8 mouse cellular contexts compared by ENCODE assay signal in genomic region chr16:10843486-10844318, GRCm38 (mm10). TPM values are rescaled to one million over a fixed set of nuclear protein-coding genes. Genes with fewer than 3 reads are reported as not detected.
DNase-seq lines count a peak whose midpoint lies in the region; ATAC-seq and TF ChIP-seq lines count a peak whose summit lies in the region.

No protein-coding gene starts in this region.

- intact Hi-C loops in left cerebral cortex, postnatal 4 days (cut with DNase I) = no loop called here
- intact Hi-C loops in left cerebral cortex, adult 2 months (cut with DNase I) = loop anchor here (10.0 kb wide), 1 partner anchor 179 kb away; no protein-coding TSS in a partner anchor

- peak; percentile 57 for DNase-seq in left cerebral cortex, postnatal 4 days
- DNase-seq in left cerebral cortex, adult 11 months (ENCODE audit: low spot score) = no peak
- no peak for DNase-seq in forebrain, embryonic 10.5 days (ENCODE audit: extremely low spot score, low spot score)
- DNase-seq in hindbrain, embryonic 14.5 days (ENCODE audit: low spot score) = no peak
- DNase-seq in thymus, postnatal 14 days = peak; percentile 86
- DNase-seq in left cerebral cortex, adult 2 months (ENCODE audit: extremely low spot score in 1 of 2, low spot score in 2 of 2) = no peak

- peaks cover 36% of the 10 kb centered on the region for H3K36me3 ChIP-seq in forebrain, embryonic 10.5 days (replicated peaks)
- H3K36me3 ChIP-seq in hindbrain, embryonic 14.5 days (replicated peaks; ENCODE audit: control insufficient read depth, insufficient read depth) = no peaks in the 10 kb centered on the region
- peaks cover 16% of the 10 kb centered on the region; the same call in 1 of the 2 replicates for H3K36me3 ChIP-seq in liver, embryonic 12.5 days

- TF ChIP-seq CTCF in left cerebral cortex, adult 2 months (IDR thresholded peaks at IDR 0.05) = no peak

- H3K4me3 ChIP-seq in forebrain, embryonic 10.5 days = peak overlapping the region; percentile 29; the same call in 1 of the 2 replicates
- no peak overlapping the region for H3K4me3 ChIP-seq in hindbrain, embryonic 14.5 days (replicated peaks; ENCODE audit: low read length)
- peak overlapping the region; percentile 5; the same call in 1 of the 2 replicates for H3K4me3 ChIP-seq in liver, embryonic 12.5 days
- H3K4me3 ChIP-seq in left cerebral cortex, adult 2 months = no peak overlapping the region

- H3K4me1 ChIP-seq in forebrain, embryonic 10.5 days = peaks cover 18% of the 10 kb centered on the region
- H3K4me1 ChIP-seq in hindbrain, embryonic 14.5 days (replicated peaks; ENCODE audit: control insufficient read depth, insufficient read depth, low read length) = no peaks in the 10 kb centered on the region
- peaks cover 22% of the 10 kb centered on the region for H3K4me1 ChIP-seq in liver, embryonic 12.5 days

- no peak for ATAC-seq in hindbrain, embryonic 14.5 days (ENCODE audit: low FRiP score)
- ATAC-seq in liver, embryonic 12.5 days = no peak
- ATAC-seq in monocyte, adult 5-6 weeks (replicated peaks; ENCODE audit: insufficient number of reproducible peaks, low FRiP score, low TSS enrichment, poor library complexity, severe bottlenecking) = peak; percentile 71

- no peaks in the 10 kb centered on the region for H3K9me3 ChIP-seq in forebrain, embryonic 10.5 days
- H3K9me3 ChIP-seq in hindbrain, embryonic 14.5 days (ENCODE audit: control insufficient read depth, low read length) = no peaks in the 10 kb centered on the region
- H3K9me3 ChIP-seq in liver, embryonic 12.5 days (replicated peaks) = no peaks in the 10 kb centered on the region

- H3K4me2 ChIP-seq in hindbrain, embryonic 14.5 days (replicated peaks) = peak overlapping the region; percentile 33; the same call in 1 of the 2 replicates
- H3K4me2 ChIP-seq in liver, embryonic 12.5 days = peak overlapping the region; percentile 49

- peak overlapping the region; percentile 44; the same call in 1 of the 2 replicates for H3K27ac ChIP-seq in forebrain, embryonic 10.5 days
- no peak overlapping the region for H3K27ac ChIP-seq in hindbrain, embryonic 14.5 days
- no peak overlapping the region for H3K27ac ChIP-seq in liver, embryonic 12.5 days
- H3K27ac ChIP-seq in left cerebral cortex, adult 2 months = no peak overlapping the region

- 43% methylated on average over 18 of the region's 18 CpGs for WGBS in forebrain, embryonic 10.5 days
- 25% methylated on average over 18 of the region's 18 CpGs for WGBS in hindbrain, embryonic 14.5 days
- 6% methylated on average over 18 of the region's 18 CpGs for WGBS in liver, embryonic 12.5 days (ENCODE audit: insufficient replicate concordance)

- H3K9ac ChIP-seq in hindbrain, embryonic 14.5 days = peak overlapping the region; percentile 17; the same call in 1 of the 2 replicates
- no peak overlapping the region for H3K9ac ChIP-seq in liver, embryonic 12.5 days

- no peaks in the 10 kb centered on the region for H3K27me3 ChIP-seq in forebrain, embryonic 10.5 days (ENCODE audit: poor library complexity, severe bottlenecking)
- no peaks in the 10 kb centered on the region for H3K27me3 ChIP-seq in hindbrain, embryonic 14.5 days (ENCODE audit: control insufficient read depth, insufficient read depth, low read length)
- peaks cover 16% of the 10 kb centered on the region for H3K27me3 ChIP-seq in liver, embryonic 12.5 days (replicated peaks)

RNA-seq across cellular contexts. Expression of gene Rmi2, which starts 8.8 kb away (rescaled TPM):
- under 1 TPM; 0.62 to 0.70 TPM for total RNA-seq in left cerebral cortex, postnatal 4 days (2021)
- 5.0 and 5.2 TPM in 2 replicates for polyA plus RNA-seq in forebrain, embryonic 10.5 days (2016; fragmentation: Nextera tagmentation; extraction: Ambion mirVana)
- 0.47 and 0.57 TPM in 2 replicates for polyA plus RNA-seq in hindbrain, embryonic 14.5 days (2014; fragmentation: Nextera tagmentation; extraction: Ambion mirVana)
- polyA plus RNA-seq in liver, embryonic 12.5 days (2016; fragmentation: Nextera tagmentation; extraction: Ambion mirVana) = 3.4 and 3.8 TPM in 2 replicates
- total RNA-seq in monocyte, adult 5-6 weeks (2017) = 0.58 TPM in 1 of 3 replicates, not detected in the others
- under 1 TPM; 0.14 to 0.42 TPM for total RNA-seq in left cerebral cortex, adult 2 months (2021)

RNA-seq across cellular contexts. Expression of gene Gm11172, which starts 31.0 kb away (rescaled TPM):
- total RNA-seq in left cerebral cortex, postnatal 4 days (2021) = not detected
- not detected in 2 replicates for polyA plus RNA-seq in forebrain, embryonic 10.5 days (2016; fragmentation: Nextera tagmentation; extraction: Ambion mirVana)
- not detected in 2 replicates for polyA plus RNA-seq in hindbrain, embryonic 14.5 days (2014; fragmentation: Nextera tagmentation; extraction: Ambion mirVana)
- not detected in 2 replicates for polyA plus RNA-seq in liver, embryonic 12.5 days (2016; fragmentation: Nextera tagmentation; extraction: Ambion mirVana)
- total RNA-seq in monocyte, adult 5-6 weeks (2017) = not detected in 3 replicates
- not detected for total RNA-seq in left cerebral cortex, adult 2 months (2021)

RNA-seq across cellular contexts. Expression of gene Prm1, which starts 38.1 kb away (rescaled TPM):
- total RNA-seq in left cerebral cortex, postnatal 4 days (2021) = not detected
- not detected in 2 replicates for polyA plus RNA-seq in forebrain, embryonic 10.5 days (2016; fragmentation: Nextera tagmentation; extraction: Ambion mirVana)
- 0.96 TPM in 1 of 2 replicates, not detected in the other for polyA plus RNA-seq in hindbrain, embryonic 14.5 days (2014; fragmentation: Nextera tagmentation; extraction: Ambion mirVana)
- polyA plus RNA-seq in liver, embryonic 12.5 days (2016; fragmentation: Nextera tagmentation; extraction: Ambion mirVana) = not detected in 2 replicates
- 1.5 to 7.7 TPM in 2 of 3 replicates, not detected in the other for total RNA-seq in monocyte, adult 5-6 weeks (2017)
- total RNA-seq in left cerebral cortex, adult 2 months (2021) = not detected

RNA-seq across cellular contexts. Expression of gene Prm2, which starts 47.8 kb away (rescaled TPM):
- total RNA-seq in left cerebral cortex, postnatal 4 days (2021) = not detected
- polyA plus RNA-seq in forebrain, embryonic 10.5 days (2016; fragmentation: Nextera tagmentation; extraction: Ambion mirVana) = not detected in 2 replicates
- polyA plus RNA-seq in hindbrain, embryonic 14.5 days (2014; fragmentation: Nextera tagmentation; extraction: Ambion mirVana) = not detected in 2 replicates
- polyA plus RNA-seq in liver, embryonic 12.5 days (2016; fragmentation: Nextera tagmentation; extraction: Ambion mirVana) = not detected in 2 replicates
- total RNA-seq in monocyte, adult 5-6 weeks (2017) = 6.1 to 11.8 TPM in 2 of 3 replicates, not detected in the other
- not detected for total RNA-seq in left cerebral cortex, adult 2 months (2021)

RNA-seq across cellular contexts. Expression of gene Prm3, which starts 53.0 kb away (rescaled TPM):
- not detected for total RNA-seq in left cerebral cortex, postnatal 4 days (2021)
- polyA plus RNA-seq in forebrain, embryonic 10.5 days (2016; fragmentation: Nextera tagmentation; extraction: Ambion mirVana) = not detected in 2 replicates
- polyA plus RNA-seq in hindbrain, embryonic 14.5 days (2014; fragmentation: Nextera tagmentation; extraction: Ambion mirVana) = not detected in 2 replicates
- polyA plus RNA-seq in liver, embryonic 12.5 days (2016; fragmentation: Nextera tagmentation; extraction: Ambion mirVana) = not detected in 2 replicates
- total RNA-seq in monocyte, adult 5-6 weeks (2017) = not detected in 3 replicates
- not detected for total RNA-seq in left cerebral cortex, adult 2 months (2021)

Comparison
In these comparisons a context has a peak if more than half of its experiments do, and no peak if none do; other contexts are left out.
1. DNase-seq: peak in left cerebral cortex, postnatal 4 days (single experiment) and thymus, postnatal 14 days (single experiment); none in left cerebral cortex, adult 11 months (single experiment), forebrain, embryonic 10.5 days (single experiment), hindbrain, embryonic 14.5 days (single experiment) and left cerebral cortex, adult 2 months (0 of 2).
2. H3K4me3 ChIP-seq: peak in forebrain, embryonic 10.5 days (single experiment) and liver, embryonic 12.5 days (single experiment); none in hindbrain, embryonic 14.5 days (single experiment) and left cerebral cortex, adult 2 months (single experiment).